Mouse (Mus musculus): ENCODE data around the gene Dpm2.

DNA sequence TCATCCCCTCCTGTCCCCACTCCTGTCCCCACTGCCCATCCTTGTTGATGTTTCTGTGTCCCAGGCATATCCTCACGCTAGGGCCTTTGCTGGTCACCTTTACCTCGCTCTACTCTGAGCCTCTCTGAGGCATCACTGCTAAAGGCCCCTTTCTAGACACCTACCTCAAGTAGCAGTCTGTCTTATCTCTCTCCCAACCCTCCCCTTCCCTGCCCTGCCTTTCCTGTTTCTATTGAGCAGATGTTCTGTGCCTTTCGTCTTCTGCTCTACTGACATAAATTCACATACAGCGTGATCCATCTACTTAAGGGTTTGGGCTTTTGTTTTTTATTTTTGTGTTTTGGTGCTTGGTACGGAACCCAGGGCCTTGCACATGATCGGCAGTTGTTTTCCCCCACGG lies 14.6 kb upstream of the Dpm2 start:
- TF ChIP-seq CTCF (IDR thresholded peaks at IDR 0.05; ENCODE audit: insufficient read depth, low read length) = no peak
- no peak for TF ChIP-seq POLR2A (IDR thresholded peaks at IDR 0.05; ENCODE audit: borderline replicate concordance, extremely low read depth, low read depth, low read length)

Data from lung, adult 2 months (tissue).